Mouse (Mus musculus): ENCODE measurements at regions not wholly inside any gene's neighbourhood (a gene's known extent, or its start where the extent isn't known, plus 50 kb on each side); places are given as distances from the start of the nearest gene placed in this dataset.

DNA sequence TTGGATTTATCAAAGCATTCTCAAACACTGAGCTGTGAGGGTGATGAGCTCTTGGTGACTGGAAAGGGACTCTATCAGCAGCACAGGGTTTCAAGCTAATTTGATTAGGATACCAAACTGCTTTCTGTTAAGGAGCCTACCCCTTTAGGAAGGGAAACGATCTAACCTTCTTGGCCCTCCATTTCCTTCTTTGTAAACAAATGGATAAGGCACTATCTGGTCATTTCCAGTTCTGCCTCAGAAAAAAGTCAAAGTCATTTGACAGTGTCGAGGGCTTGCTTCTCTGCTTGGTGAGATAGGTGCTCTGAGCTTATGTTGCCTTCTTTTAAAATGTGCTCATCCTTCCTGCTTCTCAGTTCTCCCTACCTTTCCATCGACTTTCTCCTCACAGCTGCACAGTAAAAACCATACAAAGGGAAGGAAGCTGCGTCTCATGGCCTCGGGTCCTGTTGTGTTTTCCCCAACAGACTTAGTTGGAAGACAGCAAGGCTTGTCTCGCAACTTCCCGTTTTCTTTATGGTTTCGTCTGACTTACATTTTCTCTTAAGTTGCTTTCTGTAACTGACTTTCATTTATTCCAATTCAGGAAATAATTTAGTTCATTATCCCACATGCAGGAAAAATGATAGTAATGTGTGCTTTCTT is 54.3 kb upstream of the Bmp2 start:
- Histone ChIP-seq H3K4me1 (ENCODE audit: control insufficient read depth, insufficient read depth, low read length) (peaks cover 11% of the 10 kb centered on the region), H3K9me3 (replicated peaks; ENCODE audit: control insufficient read depth, low read length) (no peaks in the 10 kb centered on the region), H3K27ac (ENCODE audit: low read length) (no peak overlapping the region), H3K4me3 (ENCODE audit: low read length) (no peak overlapping the region), H3K36me3 (ENCODE audit: control insufficient read depth, insufficient read depth) (no peaks in the 10 kb centered on the region), H3K4me2 (ENCODE audit: low read depth, low read length) (no peak overlapping the region), H3K9ac (ENCODE audit: low read length) (no peak overlapping the region), H3K27me3 (ENCODE audit: control insufficient read depth, insufficient read depth, low read length) (no peaks in the 10 kb centered on the region)
- no peak for ATAC-seq (replicated peaks; ENCODE audit: extremely low read depth, insufficient read depth, low FRiP score)
- WGBS = 65% methylated on average over 8 of the region's 8 CpGs

GRCm38 (mm10) chr2:133498186-133498571 is 53.8 kb upstream of the Bmp2 start:
- Histone ChIP-seq H3K9me3 (replicated peaks; ENCODE audit: control insufficient read depth, low read length) (no peaks in the 10 kb centered on the region), H3K4me3 (ENCODE audit: low read length) (no peak overlapping the region), H3K4me1 (ENCODE audit: control insufficient read depth, insufficient read depth, low read length) (peaks cover 11% of the 10 kb centered on the region), H3K27ac (ENCODE audit: low read length) (no peak overlapping the region), H3K27me3 (ENCODE audit: control insufficient read depth, insufficient read depth, low read length) (no peaks in the 10 kb centered on the region), H3K36me3 (ENCODE audit: control insufficient read depth, insufficient read depth) (no peaks in the 10 kb centered on the region), H3K4me2 (ENCODE audit: low read depth, low read length) (no peak overlapping the region), H3K9ac (ENCODE audit: low read length) (no peak overlapping the region)
- WGBS = 80% methylated on average over 2 of the region's 2 CpGs
- no peak for ATAC-seq (replicated peaks; ENCODE audit: extremely low read depth, insufficient read depth, low FRiP score)

DNA sequence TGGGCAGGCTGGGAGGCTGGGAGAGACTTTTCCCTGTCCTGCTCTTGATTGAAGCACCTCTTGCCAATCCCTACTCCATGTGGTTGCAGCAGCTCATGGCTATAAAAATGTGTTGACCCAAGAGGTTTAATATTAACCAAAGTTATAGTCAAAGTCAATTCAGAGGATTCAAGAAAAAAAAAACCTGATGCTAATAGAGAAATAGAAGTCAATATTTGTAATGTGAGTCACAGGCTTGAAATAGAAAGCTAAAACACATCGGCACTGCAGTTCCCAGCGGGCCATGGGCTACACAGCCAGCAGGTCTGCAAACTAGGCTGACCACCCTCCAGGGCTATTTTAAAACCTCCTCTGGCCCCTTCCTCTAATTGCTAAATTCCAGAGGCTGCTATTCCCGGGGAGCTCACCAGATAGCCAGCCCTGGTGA is 53.2 kb upstream of the Bmp2 start:
- 17% methylated on average over 3 of the region's 3 CpGs for WGBS
- H3K36me3 ChIP-seq (ENCODE audit: control insufficient read depth, insufficient read depth) = no peaks in the 10 kb centered on the region
- peaks cover 11% of the 10 kb centered on the region for H3K4me1 ChIP-seq (ENCODE audit: control insufficient read depth, insufficient read depth, low read length)
- peak overlapping the region; percentile 18; the same call in 1 of the 2 replicates for H3K27ac ChIP-seq (ENCODE audit: low read length)
- no peak overlapping the region for H3K4me3 ChIP-seq (ENCODE audit: low read length)
- no peaks in the 10 kb centered on the region for H3K9me3 ChIP-seq (replicated peaks; ENCODE audit: control insufficient read depth, low read length)
- H3K9ac ChIP-seq (ENCODE audit: low read length) = no peak overlapping the region; the same call in 1 of the 2 replicates
- ATAC-seq (replicated peaks; ENCODE audit: extremely low read depth, insufficient read depth, low FRiP score) = no peak
- H3K4me2 ChIP-seq (ENCODE audit: low read depth, low read length) = peak overlapping the region; percentile 48
- no peaks in the 10 kb centered on the region for H3K27me3 ChIP-seq (ENCODE audit: control insufficient read depth, insufficient read depth, low read length)

DNA sequence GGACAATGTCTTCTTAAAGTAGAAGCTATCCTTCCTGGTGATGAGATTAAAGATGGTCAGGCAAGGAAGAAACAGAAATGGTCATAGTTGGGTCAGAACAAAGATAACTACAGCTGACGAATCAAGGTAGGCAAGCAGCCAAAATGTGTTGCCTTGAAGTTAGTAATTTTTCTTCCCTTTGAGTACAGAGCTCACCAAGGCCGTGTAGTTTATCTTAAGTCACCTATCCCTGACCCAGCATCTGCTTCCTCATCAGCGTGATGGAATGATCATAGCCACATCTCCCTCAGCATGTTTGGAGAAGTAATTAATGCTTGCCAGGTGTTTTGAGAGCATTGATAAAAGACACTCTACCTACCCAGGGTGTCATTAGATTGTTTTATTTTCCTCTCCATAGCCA is 52.1 kb upstream of the Bmp2 start:
- Histone ChIP-seq H3K4me3 (ENCODE audit: low read length) (no peak overlapping the region), H3K27ac (ENCODE audit: low read length) (no peak overlapping the region)
- no peak for ATAC-seq (replicated peaks; ENCODE audit: extremely low read depth, insufficient read depth, low FRiP score)

More for the DNA sequence above, 52.1 kb upstream of the Bmp2 start:
- no peaks in the 10 kb centered on the region for H3K36me3 ChIP-seq (ENCODE audit: control insufficient read depth, insufficient read depth)
- H3K4me1 ChIP-seq (ENCODE audit: control insufficient read depth, insufficient read depth, low read length) = peaks cover 11% of the 10 kb centered on the region
- no peak overlapping the region for H3K4me2 ChIP-seq (ENCODE audit: low read depth, low read length)
- H3K27me3 ChIP-seq (ENCODE audit: control insufficient read depth, insufficient read depth, low read length) = no peaks in the 10 kb centered on the region
- H3K9me3 ChIP-seq (replicated peaks; ENCODE audit: control insufficient read depth, low read length) = no peaks in the 10 kb centered on the region
- no peak overlapping the region for H3K9ac ChIP-seq (ENCODE audit: low read length)
- WGBS = 49% methylated on average over 3 of the region's 3 CpGs

All from heart, embryonic 16.5 days (tissue).